Mouse (Mus musculus) C2C12 (cell line): Measurements from ENCODE around the gene Ttll10. TPM values are rescaled to one million over a fixed set of nuclear protein-coding genes. Genes with fewer than 3 reads are reported as not detected.

Experiments used
- H3K27me3 ChIP-seq: one replicate; pipeline ENCODE4 v1.6.1; 2011; ENCODE audit not compliant: control insufficient read depth, insufficient read depth, insufficient read length
- H3K36me3 ChIP-seq: one replicate; pipeline ENCODE4 v1.6.1; 2011; ENCODE audit not compliant: control insufficient read depth, insufficient read depth
- H3K4me3 ChIP-seq: one replicate; pipeline ENCODE4 v1.5.1; 2011; ENCODE audit warnings: mild to moderate bottlenecking, control low read depth; ENCODE audit not compliant: poor library complexity, insufficient read depth, severe bottlenecking
- H3K79me2 ChIP-seq: one replicate; pipeline ENCODE4 v1.6.1; 2011; ENCODE audit not compliant: control insufficient read depth, insufficient read depth
- H3K79me3 ChIP-seq: one replicate; pipeline ENCODE4 v1.6.1; 2011; ENCODE audit warnings: low read depth, control low read depth
- H3ac ChIP-seq: one replicate; pipeline ENCODE3; 2011; ENCODE audit warnings: low read depth; ENCODE audit not compliant: control insufficient read depth, insufficient read length
- CEBPB ChIP-seq: IDR thresholded peaks from one replicate; pipeline ENCODE4 v1.6.1; 2011; ENCODE audit warnings: low read depth, mild to moderate bottlenecking, control low read depth, moderate library complexity
- CTCF ChIP-seq: IDR thresholded peaks from one replicate; pipeline ENCODE4 v1.5.1; 2011; ENCODE audit not compliant: control insufficient read depth, insufficient read depth, insufficient read length
- FOSL1 ChIP-seq: IDR thresholded peaks from one replicate; pipeline ENCODE4 v1.8.0; 2011; ENCODE audit warnings: mild to moderate bottlenecking, low read length; ENCODE audit not compliant: poor library complexity, insufficient read depth, severe bottlenecking
- MAX ChIP-seq: IDR thresholded peaks from one replicate; pipeline ENCODE4 v1.6.1; 2011; ENCODE audit warnings: mild to moderate bottlenecking, control low read depth
- MYOD1 ChIP-seq: IDR thresholded peaks from one replicate; pipeline ENCODE4 v1.6.1; 2011; ENCODE audit warnings: low read depth; ENCODE audit not compliant: control insufficient read depth, insufficient read length
- MYOG ChIP-seq: IDR thresholded peaks from one replicate; pipeline ENCODE4 v1.6.1; 2011; ENCODE audit not compliant: control insufficient read depth, insufficient read length; ENCODE audit errors: extremely low read depth
- USF1 ChIP-seq: IDR thresholded peaks from one replicate; pipeline ENCODE4 v1.6.1; 2011; ENCODE audit warnings: low read depth, mild to moderate bottlenecking, control low read depth, moderate library complexity
- polyA plus RNA-seq: library from polyadenylated mRNA; unstranded; fragments of >200 nt; fragmentation: generic; extraction: Trizol; gene quantifications from one replicate; pipeline ENCODE4 v1.2.1, GENCODE M21; 2012; ENCODE audit warnings: missing spikeins

Gene Ttll10
- polyA plus RNA-seq, 1 experiment, result not detected

GRCm38 (mm10) chr4:156096191-156096590 lies 37.0 kb upstream of the Ttll10 start:
- Histone ChIP-seq H3K79me3 (no peaks in the 10 kb centered on the region), H3ac (no peak overlapping the region), H3K27me3 (peaks cover 29% of the 10 kb centered on the region), H3K79me2 (no peaks in the 10 kb centered on the region), H3K4me3 (no peak overlapping the region), H3K36me3 (no peaks in the 10 kb centered on the region)
- no peak for TF ChIP-seq CTCF
- TF ChIP-seq CEBPB, result no peak
- TF ChIP-seq MYOD1, result no peak
- TF ChIP-seq MYOG, result no peak
- TF ChIP-seq MAX, result no peak
- no peak for TF ChIP-seq FOSL1
- no peak for TF ChIP-seq USF1

GRCm38 (mm10) chr4:156093758-156094157 lies 34.5 kb upstream of the Ttll10 start:
- no peak overlapping the region for H3K4me3 ChIP-seq
- H3K79me2 ChIP-seq, result no peaks in the 10 kb centered on the region
- TF ChIP-seq CTCF, result no peak
- no peak for TF ChIP-seq FOSL1
- TF ChIP-seq MAX, result no peak
- no peak for TF ChIP-seq MYOD1
- TF ChIP-seq USF1, result no peak
- TF ChIP-seq MYOG, result no peak
- no peak for TF ChIP-seq CEBPB

GRCm38 (mm10) chr4:156092765-156093164 lies 33.6 kb upstream of the Ttll10 start:
- Histone ChIP-seq H3K4me3 (no peak overlapping the region), H3K79me3 (no peaks in the 10 kb centered on the region), H3K36me3 (no peaks in the 10 kb centered on the region), H3K27me3 (peaks cover 19% of the 10 kb centered on the region), H3ac (no peak overlapping the region), H3K79me2 (no peaks in the 10 kb centered on the region)
- TF ChIP-seq USF1 (no peak), MYOG (no peak), MYOD1 (no peak), FOSL1 (no peak), CTCF (no peak), MAX (no peak), CEBPB (no peak)

More at GRCm38 (mm10) chr4:156093758-156094157, 34.5 kb upstream of the Ttll10 start:
- no peaks in the 10 kb centered on the region for H3K36me3 ChIP-seq
- peaks cover 29% of the 10 kb centered on the region for H3K27me3 ChIP-seq
- no peaks in the 10 kb centered on the region for H3K79me3 ChIP-seq
- H3ac ChIP-seq, result no peak overlapping the region

- Histone ChIP-seq H3K27me3 (peaks cover 9% of the 10 kb centered on the region), H3ac (no peak overlapping the region), H3K4me3 (no peak overlapping the region), H3K79me3 (no peaks in the 10 kb centered on the region), H3K36me3 (no peaks in the 10 kb centered on the region), H3K79me2 (no peaks in the 10 kb centered on the region)
- TF ChIP-seq MYOD1 (no peak), MAX (no peak), CEBPB (no peak), FOSL1 (no peak), MYOG (no peak), USF1 (no peak), CTCF (no peak)
Measured at GRCm38 (mm10) chr4:156091236-156091635, 32.0 kb upstream of the Ttll10 start.

- no peak for TF ChIP-seq MAX
- TF ChIP-seq CEBPB, result no peak
- TF ChIP-seq CTCF, result no peak
- no peak for TF ChIP-seq FOSL1
- TF ChIP-seq MYOG, result no peak
- TF ChIP-seq MYOD1, result no peak
- no peak for TF ChIP-seq USF1
- H3K27me3 ChIP-seq, result peaks cover 11% of the 10 kb centered on the region
- H3K79me3 ChIP-seq, result no peaks in the 10 kb centered on the region
- H3K4me3 ChIP-seq, result no peak overlapping the region
- H3ac ChIP-seq, result no peak overlapping the region
- no peaks in the 10 kb centered on the region for H3K36me3 ChIP-seq
- H3K79me2 ChIP-seq, result no peaks in the 10 kb centered on the region
Measured at GRCm38 (mm10) chr4:156087398-156088087, 28.3 kb upstream of the Ttll10 start.
